Mouse (Mus musculus) forebrain, embryonic 14.5 days (tissue): ENCODE data around the gene Kcnk10. TPM values are rescaled to one million over a fixed set of nuclear protein-coding genes. Genes with fewer than 3 reads are reported as not detected.

ENCODE experiments used
- ATAC-seq: fragments of 200-750 bp; cut with Nextera tagmentation; 2 replicates; pipeline ENCODE4 v1.8.0; 2017; ENCODE audit warnings: mild to moderate bottlenecking, moderate library complexity
- DNase-seq: peaks from one replicate; pipeline ENCODE4 v3.0.0-alpha.2; 2015; ENCODE audit warnings: low spot score
- H3K27ac ChIP-seq: fragments of 300-500 bp; sonication (generic); 2 replicates; pipeline ENCODE4 v1.5.1; 2014; ENCODE audit warnings: low read depth, mild to moderate bottlenecking, control low read depth, low read length, moderate library complexity
- H3K27me3 ChIP-seq: fragments of 300-500 bp; sonication (generic); replicated peaks from 2 replicates; pipeline ENCODE4 v1.6.1; 2014; ENCODE audit warnings: low read length, control low read depth, mixed read lengths; ENCODE audit not compliant: control insufficient read depth, insufficient read depth
- H3K36me3 ChIP-seq: fragments of 300-500 bp; sonication (generic); 2 replicates; pipeline ENCODE4 v1.6.1; 2014; ENCODE audit warnings: low read length, control low read depth; ENCODE audit not compliant: control insufficient read depth, insufficient read depth
- H3K4me1 ChIP-seq: fragments of 300-500 bp; sonication (generic); 2 replicates; pipeline ENCODE4 v1.6.1; 2014; ENCODE audit warnings: antibody characterized with exemption, low read length, control low read depth; ENCODE audit not compliant: control insufficient read depth, insufficient read depth
- H3K4me2 ChIP-seq: fragments of 300-500 bp; sonication (generic); 2 replicates; pipeline ENCODE4 v1.6.1; 2014; ENCODE audit warnings: mild to moderate bottlenecking, control low read depth, low read length
- H3K4me3 ChIP-seq: fragments of 300-500 bp; sonication (generic); 2 replicates; pipeline ENCODE4 v1.5.1; 2014; ENCODE audit warnings: low read depth, low read length, control low read depth
- H3K9ac ChIP-seq: fragments of 300-500 bp; sonication (generic); 2 replicates; pipeline ENCODE4 v1.6.1; 2014; ENCODE audit warnings: mild to moderate bottlenecking, low read length, control low read depth, moderate library complexity
- H3K9me3 ChIP-seq: fragments of 300-500 bp; sonication (generic); replicated peaks from 2 replicates; pipeline ENCODE4 v1.6.1; 2016; ENCODE audit warnings: low read length, control low read depth, mixed read lengths; ENCODE audit not compliant: control insufficient read depth
- WGBS: fragments of 180-500 bp; shearing (Covaris S2); extraction: QIAGEN DNeasy Blood & Tissue Kit; methylation state at CpG from one replicate; pipeline ENCODE4 v1.1.7; 2014; 5-methylcytosine and 5-hydroxymethylcytosine counted together
- polyA plus RNA-seq: library from polyadenylated mRNA; unstranded; fragments of >200 nt; fragmentation: Nextera tagmentation; extraction: Ambion mirVana; gene quantifications from 2 replicates; pipeline ENCODE4 v1.2.1, GENCODE M21; 2014

The Kcnk10 gene
- polyA plus RNA-seq, 1 experiment from 2014 or later, result 39.5 TPM

DNA sequence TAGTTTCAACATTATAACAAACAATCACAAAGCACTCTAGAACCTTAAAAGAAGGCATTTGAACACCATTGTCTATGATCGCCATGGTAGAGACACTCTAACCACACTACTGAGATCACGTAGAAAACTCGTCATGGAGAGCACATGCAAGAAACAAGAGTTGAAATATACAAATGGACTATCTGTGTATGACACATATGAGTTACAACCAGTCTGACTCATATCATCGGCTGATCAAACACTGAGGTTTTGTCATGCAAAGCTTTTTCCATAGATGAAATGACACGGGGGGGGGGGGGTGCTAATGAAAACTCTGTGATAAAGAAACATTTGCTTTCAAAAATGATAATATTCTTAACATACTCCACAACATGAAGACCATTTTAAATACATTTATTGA, 133.2 kb downstream of the Kcnk10 start:
- ATAC-seq, result no peak
- H3K27ac ChIP-seq, result no peak overlapping the region
- no peak overlapping the region for H3K9ac ChIP-seq
- no peaks in the 10 kb centered on the region for H3K9me3 ChIP-seq
- WGBS, result 88% methylated on average over 5 of the region's 5 CpGs
- no peak overlapping the region for H3K4me3 ChIP-seq
- peaks cover 2% of the 10 kb centered on the region; the same call in 1 of the 2 replicates for H3K36me3 ChIP-seq
- H3K4me2 ChIP-seq, result no peak overlapping the region
- H3K27me3 ChIP-seq, result no peaks in the 10 kb centered on the region
- no peaks in the 10 kb centered on the region for H3K4me1 ChIP-seq
- no peak for DNase-seq

DNA sequence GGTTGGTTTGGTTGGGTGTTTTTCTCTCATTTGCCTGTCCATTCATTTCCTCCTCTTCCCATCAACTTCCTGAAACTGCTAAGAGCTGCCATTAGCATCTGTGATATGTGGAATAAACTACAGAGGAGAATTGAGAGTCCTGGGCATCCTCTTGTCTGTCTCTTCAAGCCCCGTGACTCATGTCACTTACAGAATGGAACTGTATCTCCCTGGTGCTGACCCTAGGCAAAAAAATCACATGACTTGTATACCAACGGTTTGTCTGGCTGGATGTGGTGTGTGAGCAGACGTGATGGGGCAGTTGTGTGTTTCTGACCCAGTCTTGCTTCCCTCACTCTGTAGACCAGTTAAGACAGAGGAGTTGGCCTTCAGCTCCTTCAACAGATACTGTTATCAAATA, 134.4 kb downstream of the Kcnk10 start:
- Histone ChIP-seq H3K9ac (no peak overlapping the region), H3K4me1 (no peaks in the 10 kb centered on the region), H3K4me3 (no peak overlapping the region), H3K27me3 (no peaks in the 10 kb centered on the region), H3K9me3 (no peaks in the 10 kb centered on the region), H3K27ac (no peak overlapping the region), H3K36me3 (peaks cover 12% of the 10 kb centered on the region), H3K4me2 (no peak overlapping the region)
- DNase-seq (no peak), ATAC-seq (no peak)
- 91% methylated on average over 3 of the region's 3 CpGs for WGBS

DNA sequence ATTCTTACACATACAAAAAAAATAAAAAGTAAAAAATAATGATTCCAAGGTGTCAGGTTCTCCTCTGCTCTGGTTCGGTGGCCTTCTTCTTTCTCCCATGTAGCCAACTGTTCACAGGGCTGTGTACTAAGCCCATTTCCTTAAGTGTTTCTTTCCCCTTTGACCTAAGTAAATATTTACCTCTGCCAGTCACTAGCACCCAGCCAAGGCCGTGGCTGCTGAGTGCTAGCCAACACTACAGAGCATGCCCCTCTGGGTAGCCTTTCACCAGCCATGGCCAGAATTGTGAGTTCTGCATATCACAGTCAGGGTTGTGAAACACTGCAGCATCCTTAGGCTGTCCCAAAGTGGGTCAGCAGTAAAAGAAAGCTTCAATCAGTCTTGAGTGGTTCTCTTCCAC, 140.0 kb downstream of the Kcnk10 start:
- ATAC-seq (no peak), DNase-seq (no peak)
- WGBS, result 93% methylated on average over 2 of the region's 2 CpGs
- H3K27ac ChIP-seq, result no peak overlapping the region
- no peak overlapping the region for H3K4me3 ChIP-seq
- no peaks in the 10 kb centered on the region for H3K9me3 ChIP-seq
- H3K27me3 ChIP-seq, result no peaks in the 10 kb centered on the region
- H3K36me3 ChIP-seq, result peaks cover 53% of the 10 kb centered on the region
- H3K4me2 ChIP-seq, result no peak overlapping the region
- no peak overlapping the region for H3K9ac ChIP-seq
- no peaks in the 10 kb centered on the region for H3K4me1 ChIP-seq

- H3K27ac ChIP-seq, result no peak overlapping the region
- H3K9me3 ChIP-seq, result no peaks in the 10 kb centered on the region
- no peak overlapping the region for H3K9ac ChIP-seq
- WGBS, result 88% methylated on average over 5 of the region's 5 CpGs
- H3K4me1 ChIP-seq, result no peaks in the 10 kb centered on the region
- H3K36me3 ChIP-seq, result peaks cover 35% of the 10 kb centered on the region
- DNase-seq (no peak), ATAC-seq (no peak)
- H3K4me3 ChIP-seq, result no peak overlapping the region
- no peaks in the 10 kb centered on the region for H3K27me3 ChIP-seq
- no peak overlapping the region for H3K4me2 ChIP-seq
Observed at GRCm38 (mm10) chr12:98430683-98431082, 147.4 kb downstream of the Kcnk10 start.

- 93% methylated on average over 7 of the region's 7 CpGs for WGBS
- Histone ChIP-seq H3K4me2 (no peak overlapping the region), H3K36me3 (no peaks in the 10 kb centered on the region), H3K27ac (no peak overlapping the region), H3K9ac (no peak overlapping the region), H3K27me3 (no peaks in the 10 kb centered on the region), H3K4me3 (no peak overlapping the region), H3K4me1 (no peaks in the 10 kb centered on the region), H3K9me3 (no peaks in the 10 kb centered on the region)
- ATAC-seq (no peak), DNase-seq (no peak)
Observed at GRCm38 (mm10) chr12:98421340-98421739, 156.8 kb downstream of the Kcnk10 start.

- DNase-seq (peak; percentile 2), ATAC-seq (no peak)
- Histone ChIP-seq H3K4me3 (no peak overlapping the region), H3K27ac (no peak overlapping the region), H3K9ac (no peak overlapping the region), H3K36me3 (no peaks in the 10 kb centered on the region), H3K4me1 (no peaks in the 10 kb centered on the region), H3K9me3 (no peaks in the 10 kb centered on the region), H3K27me3 (no peaks in the 10 kb centered on the region), H3K4me2 (no peak overlapping the region)
- 68% methylated on average over 6 of the region's 6 CpGs for WGBS
Observed at GRCm38 (mm10) chr12:98419849-98420248, 158.3 kb downstream of the Kcnk10 start.

GRCm38 (mm10) chr12:98409580-98409979, 168.5 kb downstream of the Kcnk10 start:
- Histone ChIP-seq H3K9me3 (no peaks in the 10 kb centered on the region), H3K27ac (no peak overlapping the region), H3K4me2 (no peak overlapping the region), H3K36me3 (no peaks in the 10 kb centered on the region), H3K27me3 (no peaks in the 10 kb centered on the region), H3K4me1 (no peaks in the 10 kb centered on the region), H3K4me3 (no peak overlapping the region), H3K9ac (no peak overlapping the region)
- DNase-seq (peak; percentile 36), ATAC-seq (no peak)
- WGBS, result 51% methylated on average over 2 of the region's 2 CpGs

GRCm38 (mm10) chr12:98406598-98406997, 171.5 kb downstream of the Kcnk10 start:
- no peak for ATAC-seq
- WGBS, result 76% methylated on average over 1 of the region's 1 CpGs
- Histone ChIP-seq H3K9me3 (no peaks in the 10 kb centered on the region), H3K27ac (no peak overlapping the region), H3K9ac (no peak overlapping the region), H3K4me3 (no peak overlapping the region), H3K4me2 (no peak overlapping the region), H3K36me3 (no peaks in the 10 kb centered on the region), H3K27me3 (no peaks in the 10 kb centered on the region), H3K4me1 (no peaks in the 10 kb centered on the region)
- DNase-seq, result no peak

DNA sequence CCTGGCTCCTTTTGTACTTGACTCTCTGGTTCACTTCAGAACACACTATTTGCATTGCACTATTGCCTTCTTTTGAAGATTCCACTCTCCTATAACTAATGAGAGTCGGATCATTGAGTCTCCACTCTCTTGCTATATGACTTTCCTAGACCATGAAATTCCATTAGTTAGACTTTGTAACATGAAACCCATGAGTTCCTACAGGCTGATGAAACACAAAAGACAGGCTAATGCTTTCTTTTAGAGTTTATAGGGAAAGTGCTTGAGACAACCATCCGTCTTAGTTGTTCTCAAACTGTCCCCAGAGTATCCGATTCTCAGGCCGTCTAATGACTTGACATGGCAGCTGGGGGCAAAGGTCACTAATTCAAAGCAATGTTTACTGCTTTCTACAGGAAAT, 172.0 kb downstream of the Kcnk10 start:
- whole genome bisulfite sequencing, result 28% methylated on average over 4 of the region's 4 CpGs
- no peak overlapping the region for H3K4me2 ChIP-seq

More for the DNA sequence above, 172.0 kb downstream of the Kcnk10 start:
- Histone ChIP-seq H3K27me3 (no peaks in the 10 kb centered on the region), H3K9ac (no peak overlapping the region), H3K4me3 (no peak overlapping the region), H3K9me3 (no peaks in the 10 kb centered on the region), H3K27ac (no peak overlapping the region), H3K4me1 (no peaks in the 10 kb centered on the region), H3K36me3 (no peaks in the 10 kb centered on the region)
- ATAC-seq, result no peak
- DNase-seq, result no peak
